Mouse (Mus musculus) layer of hippocampus, adult 2 months (tissue): ENCODE measurements around the gene Sntb2. TPM values are rescaled to one million over a fixed set of nuclear protein-coding genes. Genes with fewer than 3 reads are reported as not detected.
"Not testable (repeated sequence)": the region's sequence is repeated elsewhere in the genome, so short reads cannot be mapped to it uniquely, and the experiment has no call there.

Source experiments
- DNase-seq, 2 experiments: peaks; one replicate each; pipeline ENCODE4 v3.0.0; 2022; ENCODE audit warnings: low spot score in 2 of 2
- H3K27ac ChIP-seq: fragments of 200-600 bp; 2 replicates; pipeline ENCODE4 v1.8.1; 2022
- H3K4me3 ChIP-seq: fragments of 200-600 bp; 2 replicates; pipeline ENCODE4 v1.8.1; 2022; ENCODE audit warnings: mild to moderate bottlenecking
- CTCF ChIP-seq: fragments of 200-600 bp; conservative IDR thresholded peaks from 2 replicates; pipeline ENCODE4 v1.8.1; 2022; ENCODE audit warnings: antibody characterized with exemption, mild to moderate bottlenecking, moderate library complexity
- total RNA-seq, 2 experiments: library from RNA; stranded (reverse); gene quantifications; 2 replicates each; pipeline ENCODE4 v1.2.3; 2021

Sntb2 gene
- total RNA-seq, 2 experiments from 2014 or later, result 24.8 to 24.9 TPM

DNA sequence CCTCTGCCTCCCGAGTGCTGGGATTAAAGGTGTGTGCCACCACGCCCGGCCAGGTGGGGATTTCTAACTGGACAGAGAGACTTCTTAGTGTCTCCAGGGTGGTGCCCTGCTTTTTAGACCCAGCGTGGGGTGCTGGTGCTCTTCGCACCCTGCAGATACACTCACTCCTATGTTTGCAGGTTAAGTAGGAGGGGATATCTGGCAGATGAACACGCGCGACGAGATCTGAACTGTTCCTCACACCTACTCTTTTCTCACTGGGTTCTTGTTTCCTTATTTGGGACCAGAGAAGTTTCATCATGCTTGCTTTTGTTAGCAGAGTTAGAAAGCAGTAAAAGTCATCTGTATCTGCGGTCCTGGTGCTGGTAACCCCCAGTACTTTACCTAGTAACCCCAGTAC lies 21.9 kb upstream of the Sntb2 start:
- H3K27ac ChIP-seq, result peak overlapping the region; percentile 36; the same call in 1 of the 2 replicates
- no peak for TF ChIP-seq CTCF
- no peak for DNase-seq
- H3K4me3 ChIP-seq, result no peak overlapping the region

DNA sequence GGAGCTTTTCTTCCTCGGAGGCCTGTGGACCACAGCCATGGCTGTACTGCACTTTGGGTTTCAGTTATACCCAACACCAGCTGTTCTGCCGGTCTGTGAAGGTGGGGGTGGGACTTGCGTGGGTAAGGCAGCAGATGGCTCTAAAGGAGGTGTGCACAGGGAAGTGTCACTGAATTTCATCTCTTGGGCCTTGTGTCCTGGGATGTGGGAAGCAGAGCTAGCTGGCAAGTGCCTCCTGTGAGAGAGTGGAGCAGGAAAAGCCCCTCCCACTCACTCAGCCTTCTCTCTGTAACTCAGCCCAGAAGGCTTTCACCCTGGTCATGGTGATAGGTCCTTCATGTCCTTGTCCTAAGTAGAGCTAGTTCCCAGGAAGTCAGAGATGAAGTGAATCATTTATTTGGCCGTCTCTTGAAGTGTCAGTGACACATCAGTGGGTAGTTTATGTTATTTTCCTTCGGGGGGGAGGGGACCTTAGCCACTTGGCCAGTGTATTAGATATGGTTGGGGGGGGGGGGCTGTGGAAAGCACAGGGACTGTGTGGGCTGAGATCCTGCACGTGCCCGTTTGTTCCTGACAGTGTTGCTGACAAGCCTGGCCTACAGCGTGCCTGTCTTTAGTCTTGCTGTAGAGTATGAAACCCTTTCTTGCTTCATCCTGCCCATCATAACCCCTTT lies 15.7 kb upstream of the Sntb2 start:
- peak overlapping the region; percentile 81 for H3K27ac ChIP-seq
- peak; percentile 57 to 74 for DNase-seq
- no peak for TF ChIP-seq CTCF
- H3K4me3 ChIP-seq, result no peak overlapping the region

DNA sequence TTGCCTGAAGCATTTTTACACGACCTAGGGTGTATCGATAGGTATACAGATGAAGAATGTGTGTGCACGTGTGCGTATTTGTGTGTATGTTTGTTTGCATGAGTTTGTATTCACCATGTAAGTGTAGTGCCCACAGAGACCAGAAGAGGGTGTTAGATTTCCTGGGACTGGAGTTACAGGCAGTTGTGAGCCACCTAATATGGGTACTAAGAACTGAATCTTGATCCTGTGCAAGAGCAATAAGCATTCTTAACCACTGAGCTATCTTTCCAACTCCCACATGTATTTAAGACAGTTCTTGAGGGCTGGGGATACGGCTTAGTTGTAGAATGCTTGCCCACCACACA lies 15.2 kb upstream of the Sntb2 start:
- peak; percentile 57 for TF ChIP-seq CTCF
- peak overlapping the region; percentile 81 for H3K27ac ChIP-seq
- no peak for DNase-seq
- no peak overlapping the region for H3K4me3 ChIP-seq

DNA sequence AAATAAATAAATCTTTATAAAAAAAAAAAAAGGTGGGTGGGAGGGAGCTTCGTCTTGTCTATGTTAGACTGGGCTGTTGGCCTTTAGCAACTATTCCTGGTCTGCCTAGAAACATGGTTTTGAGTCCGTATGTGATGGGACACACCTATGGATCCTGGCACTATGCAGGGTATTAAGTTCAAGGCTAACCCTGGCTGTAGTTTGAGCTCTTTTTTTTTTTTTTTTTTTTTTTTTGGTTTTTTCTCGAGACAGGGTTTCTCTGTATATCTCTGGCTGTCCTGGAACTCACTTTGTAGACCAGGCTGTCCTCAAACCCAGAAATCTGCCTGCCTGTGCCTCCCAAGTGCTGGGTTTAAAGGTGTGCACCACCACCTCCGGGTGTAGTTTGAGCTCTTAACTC lies 11.5 kb upstream of the Sntb2 start:
- Histone ChIP-seq H3K4me3 (no peak overlapping the region), H3K27ac (peak overlapping the region; percentile 55; the same call in 1 of the 2 replicates)
- no peak for DNase-seq
- no peak for TF ChIP-seq CTCF

DNA sequence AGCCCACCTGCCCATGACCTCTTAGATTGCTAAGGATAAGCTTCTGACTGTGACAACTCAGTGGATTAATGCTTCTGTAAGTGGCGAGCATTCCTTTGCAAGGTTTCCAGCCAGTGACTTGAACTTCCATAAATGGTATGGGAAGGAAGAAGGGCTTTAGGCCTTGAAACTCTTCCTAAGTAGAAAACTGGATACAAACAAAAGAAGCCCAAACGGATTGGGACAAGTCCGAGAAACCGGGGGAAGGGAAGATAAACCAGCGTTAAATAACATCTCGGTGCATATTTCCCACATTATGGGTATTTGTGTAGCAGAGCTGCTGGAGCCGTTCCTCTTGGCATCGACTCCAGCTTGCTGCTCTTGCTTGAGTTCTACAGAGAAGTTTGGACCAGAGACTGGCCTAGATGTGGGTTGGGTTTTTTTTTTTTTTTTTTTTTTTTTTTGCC lies 10.6 kb upstream of the Sntb2 start:
- H3K27ac ChIP-seq, result peak overlapping the region; percentile 55
- no peak overlapping the region for H3K4me3 ChIP-seq
- DNase-seq, result no peak
- TF ChIP-seq CTCF, result no peak

DNA sequence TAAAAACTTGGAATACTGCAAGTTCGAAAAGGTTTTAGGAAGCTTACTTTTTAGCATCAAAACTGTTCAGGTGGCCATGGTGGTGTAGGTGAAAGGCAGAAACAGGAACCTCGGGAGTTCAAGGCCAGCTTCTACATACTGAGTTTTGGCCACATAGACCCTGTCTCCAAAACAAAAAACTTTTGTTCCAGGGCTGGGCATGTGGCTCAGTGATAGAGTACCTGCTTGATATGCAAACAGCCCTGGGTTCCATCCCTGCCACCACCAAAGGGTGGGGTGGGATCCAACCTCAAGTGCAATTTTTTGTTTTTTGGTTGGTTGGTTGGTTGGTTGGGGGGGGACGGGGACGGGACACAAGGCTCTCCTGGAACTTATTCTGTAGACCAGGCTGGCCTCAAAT lies 10.1 kb upstream of the Sntb2 start:
- TF ChIP-seq CTCF, result no peak
- no peak overlapping the region for H3K4me3 ChIP-seq
- H3K27ac ChIP-seq, result no peak overlapping the region
- DNase-seq, result no peak

DNA sequence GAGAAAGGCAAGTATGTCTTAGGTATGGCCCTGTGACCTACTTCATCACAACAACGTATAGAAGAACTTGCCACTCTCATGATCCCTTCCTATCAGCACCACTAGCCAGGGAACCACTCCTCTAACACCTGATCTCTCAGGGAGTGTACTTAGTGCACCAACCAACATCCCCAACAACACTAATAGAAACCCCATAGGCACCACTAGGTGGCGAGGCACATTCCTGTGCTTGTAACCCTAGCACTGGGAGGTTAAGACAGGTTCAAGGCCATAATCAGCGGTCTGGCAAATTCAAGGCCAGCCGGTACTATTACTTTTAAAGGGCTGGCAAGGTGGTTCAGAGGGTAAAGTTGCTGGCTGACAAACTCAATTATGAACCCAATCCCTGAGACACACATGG lies 8.3 kb upstream of the Sntb2 start:
- no peak for DNase-seq
- peak; percentile 67 for TF ChIP-seq CTCF
- H3K27ac ChIP-seq, result no peak overlapping the region
- H3K4me3 ChIP-seq, result no peak overlapping the region

DNA sequence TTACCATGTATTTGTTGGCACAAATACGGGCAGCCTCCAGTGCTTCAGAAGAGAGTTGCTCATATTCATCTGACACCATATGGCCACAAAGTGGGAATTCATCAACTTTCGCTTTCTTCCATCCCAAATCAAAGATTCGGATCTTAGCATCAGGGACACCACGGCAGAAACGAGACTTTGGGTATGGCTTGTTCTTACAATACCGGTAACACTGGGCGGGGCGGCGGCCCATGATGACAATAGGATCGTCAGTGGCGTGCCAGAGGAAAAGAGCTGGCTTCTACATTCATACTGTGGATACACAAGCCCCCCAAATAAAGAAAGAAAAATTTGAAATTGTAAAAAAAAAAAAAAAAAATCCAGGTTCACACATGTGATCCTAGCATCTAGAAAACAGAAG lies 7.4 kb upstream of the Sntb2 start:
- H3K4me3 ChIP-seq, DNase-seq, H3K27ac ChIP-seq: not testable (repeated sequence)

DNA sequence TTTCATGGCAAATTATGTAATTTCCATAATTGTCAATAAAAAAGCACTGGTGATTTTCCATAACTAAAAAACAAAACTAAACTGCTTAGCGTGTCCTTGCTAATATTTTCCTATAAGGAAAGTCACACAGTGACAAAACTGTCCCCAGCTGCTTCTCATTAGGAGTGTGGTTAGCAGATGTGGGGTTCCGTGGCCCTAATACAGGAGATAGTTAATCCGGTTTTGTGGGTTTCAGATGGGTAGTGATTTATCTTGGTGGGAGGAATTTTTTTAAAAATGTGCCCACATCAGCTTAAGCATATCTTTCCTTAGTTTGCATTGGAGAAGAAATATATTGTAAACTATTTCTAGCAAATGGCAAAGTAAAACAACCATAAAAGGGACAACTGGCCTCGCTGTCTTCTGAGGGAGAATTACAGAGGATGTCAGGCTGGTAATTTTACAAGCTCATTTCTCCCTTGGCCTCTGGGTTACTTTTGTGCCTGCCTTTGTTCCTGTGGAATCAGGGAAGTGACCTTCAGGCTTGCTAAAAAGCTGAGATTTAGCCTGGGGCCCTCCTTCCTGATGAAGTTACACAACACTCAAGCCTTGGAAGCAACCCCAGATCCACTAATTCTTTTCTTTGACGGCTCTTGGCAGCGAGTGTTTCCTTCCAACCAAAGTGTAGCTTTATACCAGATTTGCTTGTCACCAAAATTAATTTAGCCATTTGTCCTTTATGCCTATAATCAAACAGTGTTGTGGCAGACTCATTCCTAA lies 6.2 kb upstream of the Sntb2 start:
- no peak for TF ChIP-seq CTCF
- peak overlapping the region; percentile 58 for H3K27ac ChIP-seq
- no peak for DNase-seq

DNA sequence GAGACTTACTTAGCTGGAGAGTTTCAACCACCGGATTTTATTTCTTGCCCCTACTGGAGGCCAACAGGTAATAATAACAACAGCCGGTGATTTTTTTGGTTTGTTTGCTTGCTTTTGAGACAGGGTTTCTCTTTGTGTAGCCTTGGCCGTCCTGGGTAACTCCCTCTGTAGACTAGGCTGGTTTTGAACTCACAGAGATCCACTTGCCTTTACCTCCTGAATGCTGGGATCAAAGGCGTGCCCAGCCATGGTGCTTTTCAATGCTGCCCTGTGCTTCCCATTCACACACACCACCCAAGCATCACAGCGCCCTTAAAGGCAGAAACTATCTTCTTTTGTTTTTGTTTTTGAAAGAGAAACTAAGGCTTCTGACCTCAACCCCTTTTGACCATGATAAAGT lies 5.6 kb upstream of the Sntb2 start:
- Histone ChIP-seq H3K27ac (peak overlapping the region; percentile 58), H3K4me3 (no peak overlapping the region)
- no peak for TF ChIP-seq CTCF
- DNase-seq, result no peak

More for the DNA sequence above, 6.2 kb upstream of the Sntb2 start:
- no peak overlapping the region for H3K4me3 ChIP-seq

DNA sequence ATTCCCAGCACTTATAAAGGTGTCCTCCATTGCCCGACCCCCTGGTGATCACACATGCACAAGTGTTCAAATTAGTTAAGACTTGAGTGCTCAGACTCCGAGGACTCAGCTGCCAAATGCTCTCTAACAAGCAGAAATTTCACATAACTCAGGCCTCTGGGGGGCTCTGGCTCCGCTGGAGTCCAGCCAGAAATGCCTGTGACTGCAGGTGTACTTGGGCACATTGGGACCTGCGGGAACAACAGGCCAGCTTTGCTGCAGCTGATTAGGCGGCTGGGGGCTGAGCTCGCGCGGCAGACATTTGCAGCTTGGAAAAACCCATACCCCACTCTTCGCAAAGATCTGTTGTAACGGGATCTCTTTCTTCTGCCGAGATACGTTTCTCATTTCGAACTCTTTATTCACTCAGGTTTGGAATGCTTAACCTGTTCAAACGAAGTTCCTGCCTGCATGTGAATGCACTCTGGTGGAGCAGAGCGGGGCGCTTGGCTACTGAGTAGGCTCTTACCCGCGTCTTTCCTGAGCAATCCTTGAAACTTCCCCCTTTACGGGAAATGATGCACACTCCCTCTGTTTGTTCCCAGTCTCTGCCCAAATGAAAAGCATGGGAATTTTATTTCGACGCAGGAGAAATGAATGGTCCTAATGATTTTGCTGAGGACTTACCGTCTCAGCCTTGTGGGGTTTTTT lies 3.0 kb upstream of the Sntb2 start:
- no peak for DNase-seq
- Histone ChIP-seq H3K27ac (peak overlapping the region; percentile 75), H3K4me3 (peak overlapping the region; percentile 34)

DNA sequence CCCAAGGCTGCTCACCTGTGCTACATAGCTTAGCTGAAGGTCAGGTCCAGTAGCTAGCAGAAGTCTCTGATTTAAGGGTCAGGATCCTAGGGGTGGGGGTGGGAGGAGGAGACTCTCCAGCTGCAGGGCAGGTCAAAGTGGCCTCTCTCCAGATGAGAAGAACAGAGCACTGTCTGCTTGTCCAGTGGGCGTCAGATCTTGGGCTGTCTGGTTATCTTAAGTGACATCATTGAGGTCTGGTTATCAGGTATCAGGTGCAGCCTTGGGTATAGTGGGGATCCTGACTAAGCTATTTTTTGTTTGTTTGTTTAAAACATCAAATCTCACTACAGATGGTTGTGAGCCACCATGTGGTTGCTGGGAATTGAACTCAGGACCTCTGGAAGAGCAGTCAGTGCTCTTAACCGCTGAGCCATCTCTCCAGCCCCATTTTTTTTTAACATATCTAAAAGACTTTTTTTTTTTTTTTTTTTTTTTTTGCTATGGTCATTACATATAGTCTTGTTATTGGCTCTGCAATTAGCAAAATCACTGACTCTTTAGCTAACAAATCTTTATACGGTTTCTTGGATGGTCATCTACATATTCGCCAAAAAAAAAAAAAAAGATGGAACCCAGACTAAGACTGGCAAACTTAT lies 1.9 kb upstream of the Sntb2 start:
- no peak for DNase-seq
- H3K27ac ChIP-seq, result no peak overlapping the region
- no peak overlapping the region for H3K4me3 ChIP-seq
- TF ChIP-seq CTCF, result no peak

More for the DNA sequence above, 3.0 kb upstream of the Sntb2 start:
- TF ChIP-seq CTCF, result no peak
